Mouse (Mus musculus): ENCODE results near the gene Pnpt1. TPM values are rescaled to one million over a fixed set of nuclear protein-coding genes. Genes with fewer than 3 reads are reported as not detected.
A peak's percentile ranks its signal among the peaks of the same experiment; 100 is the strongest.

Gene Pnpt1
- total RNA-seq (2021) (10 to 100 TPM; 47.8 to 56.2 TPM), polyA plus RNA-seq (2012; rRNA removed) (12.6 and 15.9 TPM in 2 replicates)
- long read RNA-seq, transcript Pnpt1-201 (28 exons, 2,707 nt): major isoform, 47 of 57 reads
- long read RNA-seq, partial matches to known transcripts: 1 of 57 reads
- long read RNA-seq, other reads (novel, unspliced or antisense): 8 of 57 reads

- DNase-seq: peak; percentile 96
These were observed at the start of gene Pnpt1 for GRCm38 (mm10) chr11:29130385-29131355. Gene Pnpt1 (plus strand): TSS chr11:29130744.

GRCm38 (mm10) chr11:29092403-29092802 is 38.1 kb upstream of the Pnpt1 start:
- no peak for DNase-seq

GRCm38 (mm10) chr11:29098926-29099325 is 31.6 kb upstream of the Pnpt1 start:
- no peak for DNase-seq

- DNase-seq: no peak
These were observed 621 bp upstream of the Pnpt1 start for GRCm38 (mm10) chr11:29129862-29130384.

GRCm38 (mm10) chr11:29140671-29141070 is 10.1 kb downstream of the Pnpt1 start:
- no peak for DNase-seq

- no peak for DNase-seq
These were observed 18.4 kb downstream of the Pnpt1 start for GRCm38 (mm10) chr11:29148901-29149300.

GRCm38 (mm10) chr11:29163569-29163968 is 33.0 kb downstream of the Pnpt1 start:
- DNase-seq: no peak

- peak; percentile 60 for DNase-seq
These were observed 41.4 kb downstream of the Pnpt1 start for GRCm38 (mm10) chr11:29171959-29172391.

- DNase-seq: peak; percentile 99
These were observed 42.1 kb downstream of the Pnpt1 start, which contains the start of gene Ppp4r3b for GRCm38 (mm10) chr11:29172563-29173124. Gene Ppp4r3b (plus strand): TSS chr11:29172890.

GRCm38 (mm10) chr11:29173125-29173631 is 42.6 kb downstream of the Pnpt1 start:
- DNase-seq: peak; percentile 71

GRCm38 (mm10) chr11:29173706-29174436 is 43.3 kb downstream of the Pnpt1 start:
- DNase-seq: no peak

- no peak for DNase-seq
These were observed 48.8 kb downstream of the Pnpt1 start for GRCm38 (mm10) chr11:29179319-29179718.

GRCm38 (mm10) chr11:29180657-29181056 is 50.1 kb downstream of the Pnpt1 start:
- DNase-seq: peak; percentile 16

GRCm38 (mm10) chr11:29181751-29182150 is 51.2 kb downstream of the Pnpt1 start:
- no peak for DNase-seq

- DNase-seq: no peak
These were observed 58.4 kb downstream of the Pnpt1 start for GRCm38 (mm10) chr11:29188981-29189380.

- DNase-seq: no peak
These were observed 73.1 kb downstream of the Pnpt1 start for GRCm38 (mm10) chr11:29203653-29204052.

GRCm38 (mm10) chr11:29209774-29210173 is 79.2 kb downstream of the Pnpt1 start:
- no peak for DNase-seq

All from adrenal gland, adult 2 months (tissue).